Mouse (Mus musculus) activated CD4-positive, CD25-positive, alpha-beta regulatory T cell, adult 4 months (primary cell): Measurements from ENCODE around the gene R3hcc1l. TPM values are rescaled to one million over a fixed set of nuclear protein-coding genes. Genes with fewer than 3 reads are reported as not detected.

Experiments
- ATAC-seq: one replicate; pipeline ENCODE4 v1.8.0; 2017
- polyA plus RNA-seq, 2 experiments: library from polyadenylated mRNA; unstranded; fragments of 100-300 nt; shearing (Covaris generic); gene quantifications; one replicate each; pipeline ENCODE4 v1.2.1; 2017

Gene R3hcc1l
- 10 to 100 TPM; 28.0 to 35.7 TPM for polyA plus RNA-seq

- peak; percentile 95 for ATAC-seq
Measured at GRCm38 (mm10) chr19:42518620-42519310, at the start of gene R3hcc1l. TSS of gene R3hcc1l (plus strand) at chr19:42518759.

GRCm38 (mm10) chr19:42471571-42471970 is 47.0 kb upstream of the R3hcc1l start:
- no peak for ATAC-seq

DNA sequence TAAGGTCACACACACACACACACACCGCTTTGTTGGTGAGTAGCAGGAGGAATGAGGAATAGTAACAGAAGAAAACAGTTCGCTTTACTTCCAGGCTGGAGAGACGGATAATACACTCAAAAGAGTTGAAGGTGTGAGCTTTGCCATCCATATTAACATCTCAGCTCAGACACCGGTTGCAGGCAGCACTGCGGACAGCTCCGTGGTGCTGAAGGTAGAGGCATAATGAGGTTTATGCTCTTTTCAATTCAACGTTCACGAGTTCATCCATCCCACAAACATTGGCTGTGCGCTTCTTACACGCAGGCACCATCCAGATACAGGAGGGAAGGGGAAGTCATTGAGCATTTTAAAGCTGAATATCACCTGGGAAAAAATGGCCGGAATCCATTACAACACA is 45.7 kb upstream of the R3hcc1l start:
- no peak for ATAC-seq

- ATAC-seq, result no peak
Measured at GRCm38 (mm10) chr19:42477769-42478168, 40.8 kb upstream of the R3hcc1l start.

GRCm38 (mm10) chr19:42478303-42478702 is 40.3 kb upstream of the R3hcc1l start:
- no peak for ATAC-seq

DNA sequence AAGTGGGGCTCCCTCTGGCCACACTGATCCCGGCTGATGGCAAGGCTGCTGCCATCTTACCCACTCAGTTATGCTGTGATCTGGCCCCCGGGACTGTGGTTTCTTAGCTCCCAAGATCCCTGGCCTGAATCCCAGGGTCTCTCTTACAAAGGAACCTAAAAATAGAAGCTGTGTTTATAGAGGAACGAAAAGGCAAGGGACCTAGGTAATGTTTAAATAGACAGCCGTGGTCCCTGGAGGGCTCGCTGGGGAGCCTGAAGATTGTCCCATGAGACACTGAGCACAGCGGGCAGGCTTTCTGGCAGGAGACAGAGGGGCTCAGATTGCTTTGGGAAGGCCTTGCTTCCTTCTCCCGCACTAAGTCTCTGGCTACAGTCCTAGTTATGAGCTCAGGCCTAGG is 33.1 kb upstream of the R3hcc1l start:
- ATAC-seq, result no peak

GRCm38 (mm10) chr19:42487261-42487660 is 31.3 kb upstream of the R3hcc1l start:
- ATAC-seq, result no peak

- no peak for ATAC-seq
Measured at GRCm38 (mm10) chr19:42493257-42493917, 25.2 kb upstream of the R3hcc1l start.

DNA sequence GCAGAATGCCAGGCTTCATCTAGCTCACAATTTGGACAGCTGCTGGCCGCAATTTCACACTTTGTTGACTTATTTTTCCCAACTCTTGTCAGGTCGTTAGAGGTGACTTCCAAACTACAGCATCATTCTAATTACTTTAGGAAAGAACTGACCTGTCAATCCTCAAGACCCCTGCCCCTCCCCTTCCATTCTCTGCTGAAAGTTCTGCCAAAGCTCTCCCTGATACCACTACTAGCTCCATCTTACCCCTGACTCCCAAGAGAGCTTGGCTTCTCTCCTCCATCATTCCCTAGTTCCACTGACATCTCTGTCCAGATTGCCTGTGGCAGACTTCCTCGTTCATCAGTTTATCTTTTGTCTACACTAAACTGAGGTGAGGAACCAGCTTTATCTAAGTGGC is 14.4 kb upstream of the R3hcc1l start:
- no peak for ATAC-seq

DNA sequence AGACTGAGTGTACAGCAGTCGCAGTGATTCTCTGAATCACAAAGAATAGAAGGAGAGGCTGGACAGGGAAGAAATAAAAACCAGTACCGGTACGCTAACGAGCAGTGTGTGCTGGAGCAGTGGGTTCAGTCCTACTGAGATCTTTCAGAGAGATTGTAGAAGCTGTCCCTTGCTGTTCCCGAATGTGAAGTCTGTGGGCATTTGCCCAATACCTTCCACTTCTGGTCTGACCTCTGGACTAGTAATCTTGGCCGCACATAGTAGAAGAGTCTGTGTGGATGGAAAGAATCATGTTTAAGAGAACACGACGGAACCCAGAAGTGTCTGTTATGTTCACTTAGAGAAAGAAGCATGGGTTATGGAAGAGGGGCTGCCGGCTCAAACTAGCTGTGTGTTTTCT is 8.9 kb upstream of the R3hcc1l start:
- no peak for ATAC-seq

- ATAC-seq, result no peak
Measured at GRCm38 (mm10) chr19:42510276-42511171, 8.0 kb upstream of the R3hcc1l start.

- no peak for ATAC-seq
Measured at GRCm38 (mm10) chr19:42515656-42516055, 2.9 kb upstream of the R3hcc1l start.

DNA sequence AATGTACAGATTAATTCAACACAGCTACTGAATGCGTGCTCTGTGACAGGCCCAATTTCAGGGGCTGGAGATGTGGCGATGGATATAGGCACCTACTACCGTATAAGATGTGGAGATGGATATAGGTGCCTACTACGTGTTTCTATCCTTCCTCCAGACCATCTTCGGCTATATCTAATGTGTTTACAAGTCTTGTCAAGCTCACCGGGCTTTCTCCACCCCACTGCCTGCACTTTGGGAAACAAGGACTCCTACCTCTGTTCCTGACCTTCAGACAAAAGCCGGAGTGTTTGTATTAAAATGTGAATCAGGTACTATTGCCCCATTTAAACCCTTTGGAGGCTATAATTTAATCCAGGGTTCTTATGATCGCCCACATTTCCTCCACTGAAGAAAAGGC is 2.4 kb upstream of the R3hcc1l start:
- ATAC-seq, result no peak

DNA sequence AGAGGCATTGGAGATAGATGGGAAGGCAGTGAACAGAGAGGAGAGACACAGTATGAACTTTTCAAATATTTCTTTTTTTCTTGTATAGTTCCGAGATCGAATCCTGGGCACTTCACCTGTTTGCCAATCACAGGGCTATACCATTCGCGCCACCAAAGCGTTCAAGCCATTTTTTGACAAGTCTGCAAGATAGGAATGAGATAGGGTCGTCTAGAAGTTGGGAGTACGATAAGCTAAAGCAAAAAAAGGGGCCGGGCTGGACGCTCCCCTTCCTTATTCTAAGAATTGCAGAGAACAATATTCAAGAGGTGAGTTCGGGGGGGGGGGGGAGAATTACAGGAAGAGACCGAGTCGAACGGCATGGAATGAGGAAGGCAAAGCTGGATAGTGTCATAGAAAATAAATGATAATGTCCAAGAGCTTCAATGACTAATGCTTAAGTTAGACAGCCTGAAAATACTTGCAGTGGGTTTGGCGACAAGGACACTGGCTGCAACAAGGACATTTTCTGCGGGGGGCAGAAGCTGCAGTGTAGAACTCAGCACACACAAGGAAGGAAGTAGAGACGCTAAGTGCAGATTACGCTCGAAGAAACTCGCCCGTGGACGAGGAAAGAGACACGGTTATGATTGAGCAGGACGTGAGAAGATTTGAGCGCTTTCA is 471 bp upstream of the R3hcc1l start:
- no peak for ATAC-seq

GRCm38 (mm10) chr19:42519760-42520159 is 1.2 kb downstream of the R3hcc1l start:
- ATAC-seq, result no peak

GRCm38 (mm10) chr19:42524703-42525102 is 6.1 kb downstream of the R3hcc1l start:
- no peak for ATAC-seq

GRCm38 (mm10) chr19:42529992-42530437 is 11.5 kb downstream of the R3hcc1l start:
- ATAC-seq, result no peak

DNA sequence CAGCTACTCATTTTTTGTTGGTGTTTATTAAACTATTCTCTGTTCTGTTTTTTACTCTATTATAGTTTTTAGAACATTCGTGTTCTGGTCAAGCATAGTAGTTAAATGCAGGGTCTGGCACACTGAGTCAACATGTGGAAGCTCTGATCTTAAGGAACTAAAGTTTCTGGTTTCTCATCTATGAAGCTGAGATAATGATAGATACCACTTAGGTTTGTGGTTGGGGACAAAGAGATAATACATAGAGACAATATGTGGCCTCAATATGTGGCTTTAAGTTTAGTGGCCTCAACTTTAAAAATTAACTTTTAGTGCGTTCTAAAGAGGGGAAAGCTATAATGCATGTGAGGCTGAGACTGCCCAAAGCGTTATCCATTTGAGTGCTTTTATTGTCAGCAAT is 15.9 kb downstream of the R3hcc1l start:
- ATAC-seq, result no peak

DNA sequence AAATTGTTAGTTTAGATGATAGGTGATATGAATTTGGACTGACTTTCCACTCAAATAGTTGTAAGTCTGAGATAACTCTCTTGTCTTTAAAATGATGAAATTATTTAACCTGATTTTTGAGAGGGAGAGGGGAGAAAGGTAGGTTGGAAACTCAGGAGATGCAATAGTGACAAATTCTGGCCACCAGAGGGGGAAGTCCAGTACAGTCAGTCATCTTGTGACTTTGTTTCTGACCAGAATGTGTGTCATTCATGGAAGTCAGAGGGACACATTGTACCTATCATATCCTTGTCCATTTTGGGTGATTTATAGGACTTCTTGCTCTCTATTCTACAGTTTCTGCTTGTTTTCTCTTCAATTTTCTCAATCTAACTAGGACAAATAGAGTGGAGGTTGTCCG is 19.0 kb downstream of the R3hcc1l start:
- no peak for ATAC-seq

DNA sequence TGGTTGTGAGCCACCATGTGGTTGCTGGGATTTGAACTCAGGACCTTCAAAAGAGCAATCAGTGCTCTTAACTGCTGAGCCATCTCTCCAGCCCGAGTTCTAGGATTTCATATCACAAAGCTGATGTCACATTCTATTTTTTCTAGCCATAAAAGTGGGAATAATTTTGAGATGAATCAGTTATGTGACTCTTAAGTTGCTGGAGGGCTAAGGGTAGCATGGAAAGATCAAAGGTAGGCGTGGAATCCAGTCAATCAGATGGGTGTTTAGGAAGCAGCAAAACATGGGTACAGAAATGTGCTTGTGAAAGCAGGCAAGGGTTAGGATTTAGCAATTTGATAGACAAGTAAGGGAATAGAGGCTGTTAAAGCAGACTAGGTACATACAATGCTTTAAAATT is 20.4 kb downstream of the R3hcc1l start:
- no peak for ATAC-seq

- no peak for ATAC-seq
Measured at GRCm38 (mm10) chr19:42539414-42540189, 21.0 kb downstream of the R3hcc1l start.

GRCm38 (mm10) chr19:42540649-42541048 is 22.1 kb downstream of the R3hcc1l start:
- no peak for ATAC-seq
